8 mouse cellular contexts compared by ENCODE assay signal in the genomic region with DNA sequence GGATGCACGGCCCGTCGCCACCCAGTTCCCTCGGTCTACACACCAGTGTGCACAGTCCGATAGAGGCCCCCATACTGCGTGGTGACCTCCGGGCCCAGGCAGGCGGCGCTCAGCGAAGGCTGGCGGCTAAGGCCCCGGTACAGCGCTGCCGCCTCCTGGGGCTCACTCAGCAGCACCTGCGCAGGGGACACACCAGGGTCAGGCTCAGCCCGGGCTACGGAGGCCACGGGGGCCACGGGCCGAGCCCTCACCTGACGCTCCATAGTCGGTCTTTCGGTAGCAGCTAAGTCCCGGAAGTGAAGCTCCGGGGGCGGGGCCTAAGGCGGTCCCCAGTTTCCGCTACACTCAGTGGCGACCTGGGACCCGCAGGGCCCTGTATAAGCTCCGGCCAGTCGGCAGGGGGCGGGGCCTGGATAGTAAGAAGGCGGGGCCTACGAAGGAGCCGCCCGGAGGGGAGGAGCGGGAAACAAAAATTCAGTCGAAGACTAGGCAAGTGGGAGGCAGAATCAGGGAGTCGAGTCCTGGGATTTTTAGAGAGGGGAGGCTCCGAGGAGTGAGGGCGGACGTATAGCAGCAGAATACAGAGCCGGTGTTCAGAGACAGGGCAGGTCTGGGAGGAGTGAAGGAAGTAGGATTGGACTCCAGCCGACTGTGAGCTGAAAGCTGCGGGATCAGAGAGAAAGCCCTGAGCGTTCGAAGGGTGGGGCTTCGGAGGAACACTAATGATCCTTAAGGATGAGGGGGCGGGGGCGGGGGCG. TPM values are rescaled to one million over a fixed set of nuclear protein-coding genes. Genes with fewer than 3 reads are reported as not detected.
DNase-seq lines count a peak whose midpoint lies in the region; ATAC-seq and TF ChIP-seq lines count a peak whose summit lies in the region.

A gene (minus strand): TSS at position 423 of the 758 bp plus-strand sequence.

- H3K27me3 ChIP-seq in heart, embryonic 12.5 days (replicated peaks), result no peaks in the 10 kb centered on the region
- H3K27me3 ChIP-seq in kidney, postnatal 0 days (ENCODE audit: insufficient read depth, low read length), result no peaks in the 10 kb centered on the region
- no peaks in the 10 kb centered on the region for H3K27me3 ChIP-seq in liver, embryonic 11.5 days (replicated peaks; ENCODE audit: control insufficient read depth, insufficient read depth, low read length)
- H3K27me3 ChIP-seq in stomach, embryonic 14.5 days (ENCODE audit: control insufficient read depth, insufficient read depth, low read length), result no peaks in the 10 kb centered on the region

- H3K4me1 ChIP-seq in heart, embryonic 12.5 days (replicated peaks), result peaks cover 37% of the 10 kb centered on the region
- peaks cover 7% of the 10 kb centered on the region for H3K4me1 ChIP-seq in kidney, postnatal 0 days (replicated peaks; ENCODE audit: insufficient read depth, low read length)
- H3K4me1 ChIP-seq in liver, embryonic 11.5 days (replicated peaks; ENCODE audit: control insufficient read depth, insufficient read depth, low read length), result peaks cover 40% of the 10 kb centered on the region
- peaks cover 15% of the 10 kb centered on the region; the same call in 1 of the 2 replicates for H3K4me1 ChIP-seq in stomach, embryonic 14.5 days (ENCODE audit: control insufficient read depth, insufficient read depth, low read length)

- peak within 1 kb of the TSS; percentile 78 for H3K27ac ChIP-seq in heart, embryonic 12.5 days (ENCODE audit: poor library complexity, severe bottlenecking)
- peak within 1 kb of the TSS; percentile 80 for H3K27ac ChIP-seq in kidney, postnatal 0 days
- H3K27ac ChIP-seq in liver, embryonic 11.5 days (ENCODE audit: low read depth, low read length), result peak within 1 kb of the TSS; percentile 99
- peak within 1 kb of the TSS; percentile 68 for H3K27ac ChIP-seq in stomach, embryonic 14.5 days (ENCODE audit: low read length)

- peak within 1 kb of the TSS; percentile 83 for H3K9ac ChIP-seq in heart, embryonic 12.5 days
- peak within 1 kb of the TSS; percentile 77 for H3K9ac ChIP-seq in kidney, postnatal 0 days (ENCODE audit: low read depth, low read length)
- H3K9ac ChIP-seq in liver, embryonic 11.5 days (ENCODE audit: low read depth, low read length), result peak within 1 kb of the TSS; percentile 96
- peak within 1 kb of the TSS; percentile 43 for H3K9ac ChIP-seq in stomach, embryonic 14.5 days (replicated peaks; ENCODE audit: low read depth, low read length)

- peaks cover 33% of the 10 kb centered on the region for H3K36me3 ChIP-seq in heart, embryonic 12.5 days
- peaks cover 27% of the 10 kb centered on the region for H3K36me3 ChIP-seq in kidney, postnatal 0 days (ENCODE audit: insufficient read depth, low read length)
- H3K36me3 ChIP-seq in liver, embryonic 11.5 days (ENCODE audit: control insufficient read depth, insufficient read depth, low read length), result peaks cover 30% of the 10 kb centered on the region
- H3K36me3 ChIP-seq in stomach, embryonic 14.5 days (ENCODE audit: control insufficient read depth, insufficient read depth, low read length), result peaks cover 26% of the 10 kb centered on the region

- WGBS in heart, embryonic 12.5 days, result under 1% methylated on average over 52 of the region's 52 CpGs
- under 1% methylated on average over 52 of the region's 52 CpGs for WGBS in kidney, postnatal 0 days
- WGBS in liver, embryonic 11.5 days, result under 1% methylated on average over 51 of the region's 52 CpGs
- under 1% methylated on average over 52 of the region's 52 CpGs for WGBS in stomach, embryonic 14.5 days

- peak within 1 kb of the TSS; percentile 93 for H3K4me2 ChIP-seq in heart, embryonic 12.5 days
- peak within 1 kb of the TSS; percentile 99 for H3K4me2 ChIP-seq in kidney, postnatal 0 days (ENCODE audit: low read length)
- H3K4me2 ChIP-seq in liver, embryonic 11.5 days, result peak within 1 kb of the TSS; percentile 85
- H3K4me2 ChIP-seq in stomach, embryonic 14.5 days (replicated peaks; ENCODE audit: low read depth, low read length), result peak within 1 kb of the TSS; percentile 67

- no peaks in the 10 kb centered on the region for H3K9me3 ChIP-seq in heart, embryonic 12.5 days (replicated peaks)
- H3K9me3 ChIP-seq in kidney, postnatal 0 days (replicated peaks; ENCODE audit: low read length), result no peaks in the 10 kb centered on the region
- H3K9me3 ChIP-seq in liver, embryonic 11.5 days (ENCODE audit: control insufficient read depth, low read length), result no peaks in the 10 kb centered on the region
- no peaks in the 10 kb centered on the region for H3K9me3 ChIP-seq in stomach, embryonic 14.5 days (ENCODE audit: control insufficient read depth, low read depth, low read length)

- peak within 1 kb of the TSS; percentile 71 for H3K4me3 ChIP-seq in heart, embryonic 12.5 days
- H3K4me3 ChIP-seq in kidney, postnatal 0 days (replicated peaks; ENCODE audit: low read depth, low read length), result peak within 1 kb of the TSS; percentile 71
- peak within 1 kb of the TSS; percentile 92 for H3K4me3 ChIP-seq in liver, embryonic 11.5 days (ENCODE audit: low read depth, low read length)
- peak within 1 kb of the TSS; percentile 69 for H3K4me3 ChIP-seq in stomach, embryonic 14.5 days (ENCODE audit: low read depth, low read length)

- peak; percentile 34; the same call in 1 of the 2 replicates for TF ChIP-seq CTCF in kidney, postnatal 0 days (IDR thresholded peaks at IDR 0.05; ENCODE audit: low read depth)

- peak; percentile 70 for ATAC-seq in erythroid progenitor cell, adult 5-6 weeks (replicated peaks; ENCODE audit: low FRiP score, poor library complexity, severe bottlenecking)
- ATAC-seq in heart, embryonic 12.5 days (ENCODE audit: insufficient number of reproducible peaks, low FRiP score), result peak; percentile 95
- ATAC-seq in kidney, postnatal 0 days (replicated peaks; ENCODE audit: low FRiP score, low read depth), result peak; percentile 93
- ATAC-seq in liver, embryonic 11.5 days (replicated peaks; ENCODE audit: low FRiP score), result peak; percentile 85
- ATAC-seq in stomach, embryonic 14.5 days (ENCODE audit: insufficient number of reproducible peaks, insufficient read depth, low FRiP score, low read depth), result peak; percentile 95

- DNase-seq in CD4-positive helper T cell, adult 2 months (ENCODE audit: low read depth, low spot score), result peak; percentile 96
- peak; percentile 71 for DNase-seq in brain, embryonic 18.5 days (ENCODE audit: low read depth, low spot score)
- DNase-seq in kidney, postnatal 0 days (ENCODE audit: low spot score), result peak; percentile 98
- peak; percentile 98 for DNase-seq in liver, embryonic 11.5 days (ENCODE audit: low spot score)
- peak; percentile 95 for DNase-seq in naive thymus-derived CD4-positive, alpha-beta T cell, adult 2 months (ENCODE audit: low read depth)

RNA-seq across cellular contexts. Expression of the gene that starts here (rescaled TPM):
- 265 and 389 TPM in 2 replicates for total RNA-seq in erythroid progenitor cell, adult 5-6 weeks (2015; ENCODE audit: low replicate concordance)
- 454 and 497 TPM in 2 replicates for total RNA-seq in erythroid progenitor cell, adult 5-6 weeks (2017; ENCODE audit: low replicate concordance)
- polyA plus RNA-seq in heart, embryonic 12.5 days (2016; fragmentation: Nextera tagmentation; extraction: Ambion mirVana), result 48.0 and 51.1 TPM in 2 replicates
- polyA plus RNA-seq in kidney, postnatal 0 days (2015; fragmentation: Nextera tagmentation; extraction: Ambion mirVana), result 62.6 and 69.3 TPM in 2 replicates
- 159 and 167 TPM in 2 replicates for polyA plus RNA-seq in liver, embryonic 11.5 days (2014; fragmentation: Nextera tagmentation; extraction: Ambion mirVana)
- polyA plus RNA-seq in stomach, embryonic 14.5 days (2014; fragmentation: Nextera tagmentation; extraction: Ambion mirVana), result 52.2 and 58.0 TPM in 2 replicates

Comparison
In these comparisons a context has a peak if more than half of its experiments do, and no peak if none do; other contexts are left out.
1. Peak in every context shown above with its lines: DNase-seq, ATAC-seq, H3K4me3 ChIP-seq and H3K27ac ChIP-seq.
2. H3K9ac ChIP-seq: peak in every context shown above with its lines; median percentile 96 in liver, embryonic 11.5 days; 83 in heart, embryonic 12.5 days; 77 in kidney, postnatal 0 days; 43 in stomach, embryonic 14.5 days.